Mouse (Mus musculus): ENCODE results near the gene Vsig1. TPM values are rescaled to one million over a fixed set of nuclear protein-coding genes. Genes with fewer than 3 reads are reported as not detected.

The Vsig1 gene
- not detected for polyA plus RNA-seq (2014; fragmentation: Illumina TruSeq; extraction: RNeasy Lipid Tissue Mini Kit (QIAGEN cat#74804); ENCODE audit: low read depth, low replicate concordance)

DNA sequence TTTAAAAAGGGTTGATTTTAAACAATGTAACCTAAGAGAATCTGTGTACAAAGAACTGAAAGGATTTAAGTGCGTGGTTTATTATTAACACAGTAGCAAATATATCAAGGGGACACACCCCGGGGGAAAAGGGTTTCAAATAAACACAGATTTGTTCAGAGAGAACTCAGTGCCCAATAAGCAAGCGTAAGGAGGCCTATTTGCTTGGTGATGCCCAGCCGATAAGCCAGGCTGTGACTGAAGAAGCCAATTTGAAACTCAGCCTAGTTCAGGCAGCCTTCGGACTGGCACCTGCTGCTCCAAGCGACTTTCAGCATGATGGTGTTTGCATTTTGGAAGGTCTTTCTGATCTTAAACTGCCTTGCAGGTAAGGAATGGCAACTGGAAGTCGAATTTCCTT, at the start of gene Vsig1:
Gene Vsig1, plus strand, starts transcription at position 249 of the 400 bp plus-strand sequence.

DNA sequence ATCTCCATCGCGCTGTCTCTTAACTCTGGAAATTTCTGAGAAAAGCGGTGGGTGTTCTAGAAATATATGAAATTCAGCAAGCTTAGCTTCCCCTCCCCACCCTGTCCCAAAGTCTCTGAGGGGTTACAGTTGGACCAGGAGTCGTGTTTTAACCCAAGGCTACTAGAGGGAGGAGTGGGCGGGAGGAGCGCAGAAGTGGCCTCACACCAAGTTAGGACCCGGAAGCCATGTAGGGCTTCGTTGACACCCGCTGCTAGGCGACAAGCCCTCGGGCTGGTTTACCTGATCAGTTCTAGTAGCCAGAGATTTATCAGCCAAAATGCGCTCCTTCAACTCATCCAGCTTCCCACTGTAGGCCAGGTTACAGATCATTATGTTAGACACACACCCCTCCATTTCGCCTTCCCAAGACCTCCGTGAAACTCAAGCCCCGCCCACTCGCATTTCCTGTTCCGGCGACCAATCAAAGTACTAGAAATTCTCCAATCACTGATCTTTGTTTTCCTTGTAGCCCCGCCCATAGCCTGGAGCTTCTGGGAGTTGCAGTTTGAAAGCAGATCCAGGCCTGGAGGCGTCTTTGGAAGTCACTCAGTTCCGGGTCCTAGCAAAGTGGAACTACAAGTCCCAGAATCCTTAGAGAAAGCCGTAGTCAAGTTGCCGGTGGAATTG, 49.0 kb downstream of the Vsig1 start, which contains the start of the genes Psmd10 and Atg4a:
Gene Psmd10, minus strand, starts transcription at position 457 of the 669 bp plus-strand sequence.
Gene Atg4a, plus strand, starts transcription at position 636 of the 669 bp plus-strand sequence.

Other genes with a start within 250 kb of the Vsig1 start
- 8.0 TPM for gene Mid2, start 243.0 kb upstream of the Vsig1 start, polyA plus RNA-seq (2014; fragmentation: Illumina TruSeq; extraction: RNeasy Lipid Tissue Mini Kit (QIAGEN cat#74804); ENCODE audit: low read depth, low replicate concordance)
- not detected for gene Tex13b, start 94.2 kb upstream of the Vsig1 start, polyA plus RNA-seq (2014; fragmentation: Illumina TruSeq; extraction: RNeasy Lipid Tissue Mini Kit (QIAGEN cat#74804); ENCODE audit: low read depth, low replicate concordance)
- 18.4 TPM for gene Psmd10, start 49.1 kb downstream of the Vsig1 start, polyA plus RNA-seq (2014; fragmentation: Illumina TruSeq; extraction: RNeasy Lipid Tissue Mini Kit (QIAGEN cat#74804); ENCODE audit: low read depth, low replicate concordance)
- 28.5 TPM for gene Atg4a, start 49.3 kb downstream of the Vsig1 start, polyA plus RNA-seq (2014; fragmentation: Illumina TruSeq; extraction: RNeasy Lipid Tissue Mini Kit (QIAGEN cat#74804); ENCODE audit: low read depth, low replicate concordance)

All from liver, adult 10 weeks (tissue).